Mouse (Mus musculus) ES-E14 (cell line): ENCODE data around the gene Hdac5. TPM values are rescaled to one million over a fixed set of nuclear protein-coding genes. Genes with fewer than 3 reads are reported as not detected.
A peak's percentile ranks its signal among the peaks of the same experiment; 100 is the strongest.

Source experiments
- DNase-seq: peaks from one replicate; pipeline ENCODE4 v3.0.0-alpha.2; 2013; ENCODE audit warnings: low read depth, low spot score
- H3K27ac ChIP-seq: 2 replicates; pipeline ENCODE4 v1.5.1; 2012; ENCODE audit warnings: low read depth, mild to moderate bottlenecking, low read length, moderate library complexity, mixed read lengths; ENCODE audit not compliant: poor library complexity, insufficient read depth, severe bottlenecking
- H3K36me3 ChIP-seq: 2 replicates; pipeline ENCODE4 v1.6.1; 2012; ENCODE audit warnings: mild to moderate bottlenecking, low read length, moderate library complexity, mixed read lengths; ENCODE audit not compliant: control insufficient read depth, poor library complexity, insufficient read depth, severe bottlenecking
- H3K4me1 ChIP-seq, 2 experiments: fragments of 150-350 bp in 1 of 2; sonication (generic) in 1 of 2; 2 replicates each; pipeline ENCODE4 v1.6.1; 2012; ENCODE audit warnings: low read length in 2 of 2, mild to moderate bottlenecking in 1 of 2, mixed read lengths in 1 of 2; ENCODE audit not compliant: control insufficient read depth in 2 of 2, insufficient read depth in 2 of 2, poor library complexity in 1 of 2
- H3K4me3 ChIP-seq, 2 experiments: fragments of 150-350 bp in 1 of 2; sonication (generic) in 1 of 2; 2 replicates each; pipeline ENCODE4 v1.5.1; 2012; ENCODE audit warnings: low read length in 2 of 2, low read depth in 1 of 2, mild to moderate bottlenecking in 1 of 2, mixed read lengths in 1 of 2; ENCODE audit not compliant: insufficient read depth in 1 of 2, poor library complexity in 1 of 2, severe bottlenecking in 1 of 2
- H3K9ac ChIP-seq: 2 replicates; pipeline ENCODE4 v1.6.1; 2012; ENCODE audit warnings: low read depth, mild to moderate bottlenecking, low read length, mixed read lengths; ENCODE audit not compliant: poor library complexity, insufficient read depth, severe bottlenecking
- H3K9me3 ChIP-seq: fragments of 150-350 bp; sonication (generic); 2 replicates; pipeline ENCODE4 v1.6.1; 2012; ENCODE audit warnings: low read depth, mild to moderate bottlenecking, low read length; ENCODE audit not compliant: control insufficient read depth, insufficient read depth
- CHD2 ChIP-seq: IDR thresholded peaks from 2 replicates; pipeline ENCODE4 v1.6.1; 2014; ENCODE audit warnings: mild to moderate bottlenecking, low read depth, low read length, inconsistent platforms
- HCFC1 ChIP-seq: IDR thresholded peaks from 2 replicates; pipeline ENCODE4 v1.6.1; 2012; ENCODE audit warnings: low read length, inconsistent platforms, borderline replicate concordance; ENCODE audit not compliant: insufficient read depth
- MAFK ChIP-seq: IDR thresholded peaks from 2 replicates; pipeline ENCODE4 v1.6.1; 2014; ENCODE audit warnings: mild to moderate bottlenecking, low read depth, low read length, inconsistent platforms; ENCODE audit not compliant: insufficient read depth
- ZC3H11A ChIP-seq: IDR thresholded peaks from 2 replicates; pipeline ENCODE4 v1.6.1; 2012; ENCODE audit warnings: low read depth, mild to moderate bottlenecking, inconsistent platforms, low read length, borderline replicate concordance
- ZNF384 ChIP-seq: IDR thresholded peaks from 2 replicates; pipeline ENCODE4 v1.6.1; 2012; ENCODE audit warnings: low read depth, low read length, inconsistent platforms
- in situ Hi-C, 2 experiments: fragments of 600-800 bp; cut with MboI; formaldehyde crosslinking; loops; one replicate each; pipeline ENCODE4 v1.15.1; 2025; ENCODE audit warnings: low sequenced_read_pairs in 2 of 2, inconsistent platforms in 1 of 2; ENCODE audit not compliant: unreplicated experiment in 2 of 2
- total RNA-seq: library from RNA; depleted of rRNA; stranded (reverse); fragments of 300-350 nt; gene quantifications from 2 replicates; pipeline ENCODE4 v1.2.3, GENCODE M21; 2012

Hdac5 gene
- total RNA-seq, 1 experiment, result 33.3 TPM

GRCm38 (mm10) chr11:102184646-102185495 is 45.1 kb downstream of the Hdac5 start, which contains the start of gene Lsm12:
Gene Lsm12 (minus strand): TSS chr11:102185296.
- H3K4me1 ChIP-seq, result peaks cover 0 to 10% of the 10 kb centered on the region in 2 experiments; a peak in 2 of 4 replicates
- H3K4me3 ChIP-seq, result peak within 1 kb of the TSS; percentile 89 to 96
- H3K9ac ChIP-seq, result peak within 1 kb of the TSS; percentile 95
- peaks cover 4% of the 10 kb centered on the region for H3K36me3 ChIP-seq
- H3K27ac ChIP-seq, result peak within 1 kb of the TSS; percentile 85
- H3K9me3 ChIP-seq, result no peaks in the 10 kb centered on the region
- in situ Hi-C loops, result no loop called here
- no peak for TF ChIP-seq CHD2
- peak; percentile 81 for DNase-seq

DNA sequence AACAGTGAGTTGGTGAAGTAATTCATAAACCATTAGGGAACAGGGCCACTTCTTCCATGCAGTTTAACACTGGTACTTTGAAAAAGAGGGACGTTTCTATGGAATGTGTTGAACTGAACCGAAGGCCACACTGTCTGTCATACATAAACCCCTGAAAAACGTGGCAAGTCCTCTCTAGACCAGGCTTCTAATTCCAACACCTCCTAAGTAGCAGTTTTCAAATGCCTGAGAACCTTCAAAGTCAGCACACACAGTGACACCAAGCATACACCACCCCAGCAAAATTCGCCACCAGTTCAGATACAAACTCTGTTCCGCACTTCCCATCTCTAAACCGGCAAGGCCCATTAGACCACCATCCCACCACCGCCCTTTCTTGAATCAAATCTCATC is 45.7 kb downstream of the Hdac5 start:
- Histone ChIP-seq H3K36me3 (peaks cover 4% of the 10 kb centered on the region), H3K9me3 (no peaks in the 10 kb centered on the region), H3K9ac (peak overlapping the region; percentile 95), H3K4me3 (peak overlapping the region; percentile 89 to 96), H3K4me1 (peaks cover 0 to 10% of the 10 kb centered on the region in 2 experiments; a peak in 2 of 4 replicates), H3K27ac (peak overlapping the region; percentile 85; the same call in 1 of the 2 replicates)
- in situ Hi-C loops, result no loop called here
- no peak for TF ChIP-seq ZNF384
- TF ChIP-seq MAFK, result no peak
- no peak for TF ChIP-seq HCFC1
- no peak for TF ChIP-seq ZC3H11A
- no peak for TF ChIP-seq CHD2
- no peak for DNase-seq

GRCm38 (mm10) chr11:102179836-102180235 is 50.1 kb downstream of the Hdac5 start:
- no peak overlapping the region for H3K27ac ChIP-seq
- TF ChIP-seq ZC3H11A (no peak), ZNF384 (no peak), HCFC1 (no peak), CHD2 (no peak), MAFK (no peak)
- H3K9me3 ChIP-seq, result no peaks in the 10 kb centered on the region
- H3K9ac ChIP-seq, result no peak overlapping the region
- no peaks in the 10 kb centered on the region for H3K4me1 ChIP-seq
- H3K36me3 ChIP-seq, result peaks cover 13% of the 10 kb centered on the region
- in situ Hi-C loops, result no loop called here
- DNase-seq, result no peak
- no peak overlapping the region for H3K4me3 ChIP-seq

GRCm38 (mm10) chr11:102168689-102169088 is 61.3 kb downstream of the Hdac5 start:
- peaks cover 25% of the 10 kb centered on the region for H3K36me3 ChIP-seq
- H3K4me3 ChIP-seq, result no peak overlapping the region
- H3K27ac ChIP-seq, result no peak overlapping the region
- no peak for DNase-seq
- TF ChIP-seq MAFK, result no peak
- TF ChIP-seq ZC3H11A, result no peak
- TF ChIP-seq ZNF384, result no peak
- TF ChIP-seq CHD2, result no peak
- no peak for TF ChIP-seq HCFC1
- H3K9ac ChIP-seq, result no peak overlapping the region
- H3K4me1 ChIP-seq, result no peaks in the 10 kb centered on the region
- in situ Hi-C loops, result no loop called here
- H3K9me3 ChIP-seq, result no peaks in the 10 kb centered on the region

- H3K9ac ChIP-seq, result no peak overlapping the region
- H3K4me3 ChIP-seq, result no peak overlapping the region
- DNase-seq, result no peak
- H3K27ac ChIP-seq, result no peak overlapping the region
- TF ChIP-seq ZNF384 (no peak), CHD2 (no peak), MAFK (no peak), HCFC1 (no peak), ZC3H11A (no peak)
- H3K4me1 ChIP-seq, result no peaks in the 10 kb centered on the region
- H3K9me3 ChIP-seq, result no peaks in the 10 kb centered on the region
- in situ Hi-C loops, result no loop called here
- H3K36me3 ChIP-seq, result peaks cover 32% of the 10 kb centered on the region
Observed at GRCm38 (mm10) chr11:102167539-102167938, 62.4 kb downstream of the Hdac5 start.
